Comparison of ENCODE assay signal across 7 mouse cellular contexts in genomic region chr17:21680019-21680376, GRCm38 (mm10). TPM values are rescaled to one million over a fixed set of nuclear protein-coding genes. Genes with fewer than 3 reads are reported as not detected.
DNase-seq lines count a peak whose midpoint lies in the region; ATAC-seq lines count a peak whose summit lies in the region.
"Not testable (repeated sequence)": the region's sequence is repeated elsewhere in the genome, so short reads cannot be mapped to it uniquely, and the experiment has no call there.

No protein-coding gene starts in this region.

- not testable (repeated sequence) for H3K36me3 ChIP-seq in forebrain, embryonic 10.5 days (replicated peaks); heart, embryonic 13.5 days; intestine, embryonic 15.5 days; limb, embryonic 15.5 days; neural tube, embryonic 12.5 days

- H3K4me2 ChIP-seq in heart, embryonic 13.5 days, result peak overlapping the region; percentile 70
- H3K4me2 ChIP-seq in intestine, embryonic 15.5 days (replicated peaks), result peak overlapping the region; percentile 61
- peak overlapping the region; percentile 65 for H3K4me2 ChIP-seq in limb, embryonic 15.5 days
- peak overlapping the region; percentile 57 for H3K4me2 ChIP-seq in neural tube, embryonic 12.5 days (replicated peaks)

- DNase-seq in c-Kit-positive CD71-positive TER-119-negative erythroid progenitor cells, embryonic 14.5 days (ENCODE audit: low read depth), result peak; percentile 21
- not testable (repeated sequence) for DNase-seq in forebrain, embryonic 10.5 days (ENCODE audit: extremely low spot score, low spot score)

- ATAC-seq in heart, embryonic 13.5 days (ENCODE audit: extremely low read depth, insufficient number of reproducible peaks, low FRiP score, low TSS enrichment), result peak; percentile 58; the same call in 1 of the 2 replicates
- ATAC-seq in intestine, embryonic 15.5 days, result peak; percentile 93
- peak; percentile 87 for ATAC-seq in limb, embryonic 15.5 days (ENCODE audit: insufficient number of reproducible peaks, low FRiP score, low TSS enrichment, low read depth)
- peak; percentile 72 for ATAC-seq in megakaryocyte, adult 5-6 weeks (ENCODE audit: poor library complexity, severe bottlenecking)
- peak; percentile 89 for ATAC-seq in neural tube, embryonic 12.5 days (ENCODE audit: low FRiP score, low read depth)

- peak overlapping the region; percentile 61 for H3K9ac ChIP-seq in heart, embryonic 13.5 days
- peak overlapping the region; percentile 32; the same call in 1 of the 2 replicates for H3K9ac ChIP-seq in intestine, embryonic 15.5 days
- H3K9ac ChIP-seq in limb, embryonic 15.5 days, result 0 out of 2 replicates have a peak overlapping the region, but pooled peaks have one; percentile 14
- peak overlapping the region; percentile 40 for H3K9ac ChIP-seq in neural tube, embryonic 12.5 days

- H3K9me3 ChIP-seq in forebrain, embryonic 10.5 days; heart, embryonic 13.5 days; intestine, embryonic 15.5 days; limb, embryonic 15.5 days; neural tube, embryonic 12.5 days: not testable (repeated sequence)

- H3K4me1 ChIP-seq in forebrain, embryonic 10.5 days; heart, embryonic 13.5 days; intestine, embryonic 15.5 days (replicated peaks); limb, embryonic 15.5 days; neural tube, embryonic 12.5 days: not testable (repeated sequence)

- peak overlapping the region; percentile 77 for H3K27ac ChIP-seq in forebrain, embryonic 10.5 days
- peak overlapping the region; percentile 80 for H3K27ac ChIP-seq in heart, embryonic 13.5 days (replicated peaks)
- H3K27ac ChIP-seq in intestine, embryonic 15.5 days, result peak overlapping the region; percentile 78; the same call in 1 of the 2 replicates
- peak overlapping the region; percentile 87; the same call in 1 of the 2 replicates for H3K27ac ChIP-seq in limb, embryonic 15.5 days
- not testable (repeated sequence) for H3K27ac ChIP-seq in neural tube, embryonic 12.5 days

- 0% methylated on average over 10 of the region's 10 CpGs for WGBS in forebrain, embryonic 10.5 days
- WGBS in heart, embryonic 13.5 days, result under 1% methylated on average over 10 of the region's 10 CpGs
- under 1% methylated on average over 10 of the region's 10 CpGs for WGBS in intestine, embryonic 15.5 days
- WGBS in limb, embryonic 15.5 days, result 1% methylated on average over 10 of the region's 10 CpGs
- 0% methylated on average over 10 of the region's 10 CpGs for WGBS in neural tube, embryonic 12.5 days

- H3K4me3 ChIP-seq in forebrain, embryonic 10.5 days, result peak overlapping the region; percentile 53
- peak overlapping the region; percentile 59 for H3K4me3 ChIP-seq in heart, embryonic 13.5 days
- peak overlapping the region; percentile 48 for H3K4me3 ChIP-seq in intestine, embryonic 15.5 days (replicated peaks)
- peak overlapping the region; percentile 48 for H3K4me3 ChIP-seq in limb, embryonic 15.5 days
- H3K4me3 ChIP-seq in neural tube, embryonic 12.5 days, result peak overlapping the region; percentile 44

- not testable (repeated sequence) for H3K27me3 ChIP-seq in forebrain, embryonic 10.5 days (ENCODE audit: poor library complexity, severe bottlenecking); heart, embryonic 13.5 days (replicated peaks); intestine, embryonic 15.5 days (replicated peaks); limb, embryonic 15.5 days; neural tube, embryonic 12.5 days (replicated peaks)

RNA-seq across cellular contexts. Expression of gene Gm10226, which starts 11.7 kb away (rescaled TPM):
- 7.8 and 9.1 TPM in 2 replicates for polyA plus RNA-seq in forebrain, embryonic 10.5 days (2016; fragmentation: Nextera tagmentation; extraction: Ambion mirVana)
- 2.3 and 4.2 TPM in 2 replicates for polyA plus RNA-seq in heart, embryonic 13.5 days (2015; fragmentation: Nextera tagmentation; extraction: Ambion mirVana)
- polyA plus RNA-seq in intestine, embryonic 15.5 days (2015; fragmentation: Nextera tagmentation; extraction: Ambion mirVana), result 6.3 and 8.4 TPM in 2 replicates
- polyA plus RNA-seq in limb, embryonic 15.5 days (2015; fragmentation: Nextera tagmentation; extraction: Ambion mirVana), result 8.3 and 9.0 TPM in 2 replicates
- 13.3 TPM in 1 of 2 replicates, not detected in the other for total RNA-seq in megakaryocyte, adult 5-6 weeks (2015)
- 2.2 and 14.0 TPM in 2 replicates for total RNA-seq in megakaryocyte, adult 5-6 weeks (2017)
- polyA plus RNA-seq in neural tube, embryonic 12.5 days (2016; fragmentation: Nextera tagmentation; extraction: Ambion mirVana), result 13.4 and 19.6 TPM in 2 replicates

RNA-seq across cellular contexts. Expression of gene Zfp760, which starts 27.5 kb away (rescaled TPM):
- 19.8 and 20.1 TPM in 2 replicates for polyA plus RNA-seq in forebrain, embryonic 10.5 days (2016; fragmentation: Nextera tagmentation; extraction: Ambion mirVana)
- polyA plus RNA-seq in heart, embryonic 13.5 days (2015; fragmentation: Nextera tagmentation; extraction: Ambion mirVana), result 6.4 and 6.5 TPM in 2 replicates
- 7.7 and 8.6 TPM in 2 replicates for polyA plus RNA-seq in intestine, embryonic 15.5 days (2015; fragmentation: Nextera tagmentation; extraction: Ambion mirVana)
- polyA plus RNA-seq in limb, embryonic 15.5 days (2015; fragmentation: Nextera tagmentation; extraction: Ambion mirVana), result 9.9 and 11.5 TPM in 2 replicates
- total RNA-seq in megakaryocyte, adult 5-6 weeks (2015), result 5.0 and 5.1 TPM in 2 replicates
- total RNA-seq in megakaryocyte, adult 5-6 weeks (2017), result 5.9 and 8.5 TPM in 2 replicates
- 15.9 and 16.2 TPM in 2 replicates for polyA plus RNA-seq in neural tube, embryonic 12.5 days (2016; fragmentation: Nextera tagmentation; extraction: Ambion mirVana)

RNA-seq across cellular contexts. Expression of gene Zfp983, which starts 29.6 kb away (rescaled TPM):
- 4.1 and 5.9 TPM in 2 replicates for polyA plus RNA-seq in forebrain, embryonic 10.5 days (2016; fragmentation: Nextera tagmentation; extraction: Ambion mirVana)
- 2.2 and 2.7 TPM in 2 replicates for polyA plus RNA-seq in heart, embryonic 13.5 days (2015; fragmentation: Nextera tagmentation; extraction: Ambion mirVana)
- 3.7 and 4.1 TPM in 2 replicates for polyA plus RNA-seq in intestine, embryonic 15.5 days (2015; fragmentation: Nextera tagmentation; extraction: Ambion mirVana)
- 4.9 and 5.1 TPM in 2 replicates for polyA plus RNA-seq in limb, embryonic 15.5 days (2015; fragmentation: Nextera tagmentation; extraction: Ambion mirVana)
- total RNA-seq in megakaryocyte, adult 5-6 weeks (2015), result 9.4 and 10.8 TPM in 2 replicates
- 4.6 and 6.5 TPM in 2 replicates for total RNA-seq in megakaryocyte, adult 5-6 weeks (2017)
- 7.8 and 9.2 TPM in 2 replicates for polyA plus RNA-seq in neural tube, embryonic 12.5 days (2016; fragmentation: Nextera tagmentation; extraction: Ambion mirVana)

RNA-seq across cellular contexts. Expression of gene Zfp229, which starts 50.6 kb away (rescaled TPM):
- polyA plus RNA-seq in forebrain, embryonic 10.5 days (2016; fragmentation: Nextera tagmentation; extraction: Ambion mirVana), result 8.1 and 8.3 TPM in 2 replicates
- 4.0 TPM in 2 replicates for polyA plus RNA-seq in heart, embryonic 13.5 days (2015; fragmentation: Nextera tagmentation; extraction: Ambion mirVana)
- 4.3 and 4.6 TPM in 2 replicates for polyA plus RNA-seq in intestine, embryonic 15.5 days (2015; fragmentation: Nextera tagmentation; extraction: Ambion mirVana)
- polyA plus RNA-seq in limb, embryonic 15.5 days (2015; fragmentation: Nextera tagmentation; extraction: Ambion mirVana), result 7.1 and 7.5 TPM in 2 replicates
- 2.8 and 3.1 TPM in 2 replicates for total RNA-seq in megakaryocyte, adult 5-6 weeks (2015)
- 4.0 and 4.4 TPM in 2 replicates for total RNA-seq in megakaryocyte, adult 5-6 weeks (2017)
- 9.9 and 10.6 TPM in 2 replicates for polyA plus RNA-seq in neural tube, embryonic 12.5 days (2016; fragmentation: Nextera tagmentation; extraction: Ambion mirVana)
